Mouse (Mus musculus): Measurements from ENCODE around the gene Irgq.
"Not testable (repeated sequence)": the region's sequence is repeated elsewhere in the genome, so short reads cannot be mapped to it uniquely, and the experiment has no call there.

Gene Irgq

GRCm38 (mm10) chr7:24530062-24530931 is at the start of gene Irgq:
Gene Irgq (plus strand): TSS chr7:24530689.
- DNase-seq (ENCODE audit: low read depth, low spot score), result peak; percentile 100

- no peak for DNase-seq (ENCODE audit: low read depth, low spot score)
Measured at GRCm38 (mm10) chr7:24480986-24481473, 49.5 kb upstream of the Irgq start.

- DNase-seq (ENCODE audit: low read depth, low spot score), result peak; percentile 81
Measured at GRCm38 (mm10) chr7:24481474-24482207, 48.8 kb upstream of the Irgq start, which contains the start of gene Cadm4. Gene Cadm4 (plus strand): TSS chr7:24482023.

- no peak for DNase-seq (ENCODE audit: low read depth, low spot score)
Measured at GRCm38 (mm10) chr7:24482208-24483020, 48.1 kb upstream of the Irgq start.

- DNase-seq (ENCODE audit: low read depth, low spot score), result not testable (repeated sequence)
Measured at GRCm38 (mm10) chr7:24483291-24483690, 47.2 kb upstream of the Irgq start.

- no peak for DNase-seq (ENCODE audit: low read depth, low spot score)
Measured at GRCm38 (mm10) chr7:24485481-24485880, 45.0 kb upstream of the Irgq start.

GRCm38 (mm10) chr7:24486654-24487130 is 43.8 kb upstream of the Irgq start:
- no peak for DNase-seq (ENCODE audit: low read depth, low spot score)

- no peak for DNase-seq (ENCODE audit: low read depth, low spot score)
Measured at GRCm38 (mm10) chr7:24487403-24487802, 43.1 kb upstream of the Irgq start.

- DNase-seq (ENCODE audit: low read depth, low spot score), result no peak
Measured at GRCm38 (mm10) chr7:24488303-24488702, 42.2 kb upstream of the Irgq start.

- peak; percentile 91 for DNase-seq (ENCODE audit: low read depth, low spot score)
Measured at GRCm38 (mm10) chr7:24499856-24500577, 30.5 kb upstream of the Irgq start.

GRCm38 (mm10) chr7:24500929-24501328 is 29.6 kb upstream of the Irgq start:
- peak; percentile 86 for DNase-seq (ENCODE audit: low read depth, low spot score)

GRCm38 (mm10) chr7:24501492-24501891 is 29.0 kb upstream of the Irgq start:
- peak; percentile 67 for DNase-seq (ENCODE audit: low read depth, low spot score)

GRCm38 (mm10) chr7:24504004-24504403 is 26.5 kb upstream of the Irgq start:
- DNase-seq (ENCODE audit: low read depth, low spot score), result no peak

GRCm38 (mm10) chr7:24504868-24505267 is 25.6 kb upstream of the Irgq start:
- peak; percentile 91 for DNase-seq (ENCODE audit: low read depth, low spot score)

GRCm38 (mm10) chr7:24505447-24506064 is 24.9 kb upstream of the Irgq start:
- peak; percentile 85 for DNase-seq (ENCODE audit: low read depth, low spot score)

GRCm38 (mm10) chr7:24506065-24506459 is 24.4 kb upstream of the Irgq start:
- no peak for DNase-seq (ENCODE audit: low read depth, low spot score)

GRCm38 (mm10) chr7:24506476-24506837 is 24.0 kb upstream of the Irgq start:
- no peak for DNase-seq (ENCODE audit: low read depth, low spot score)

- peak; percentile 98 for DNase-seq (ENCODE audit: low read depth, low spot score)
Measured at GRCm38 (mm10) chr7:24506838-24507725, 23.4 kb upstream of the Irgq start, which contains the start of gene Zfp428. Gene Zfp428 (plus strand): TSS chr7:24507006.

GRCm38 (mm10) chr7:24507726-24508114 is 22.8 kb upstream of the Irgq start:
- no peak for DNase-seq (ENCODE audit: low read depth, low spot score)
